Mouse (Mus musculus): ENCODE results near the gene Lrp2bp. TPM values are rescaled to one million over a fixed set of nuclear protein-coding genes. Genes with fewer than 3 reads are reported as not detected.

Gene Lrp2bp
- polyA plus RNA-seq (2017; shearing (Covaris generic)): 1 to 10 TPM in 1 of 2 experiments, under 1 TPM in 1; 0.22 to 1.4 TPM

DNA sequence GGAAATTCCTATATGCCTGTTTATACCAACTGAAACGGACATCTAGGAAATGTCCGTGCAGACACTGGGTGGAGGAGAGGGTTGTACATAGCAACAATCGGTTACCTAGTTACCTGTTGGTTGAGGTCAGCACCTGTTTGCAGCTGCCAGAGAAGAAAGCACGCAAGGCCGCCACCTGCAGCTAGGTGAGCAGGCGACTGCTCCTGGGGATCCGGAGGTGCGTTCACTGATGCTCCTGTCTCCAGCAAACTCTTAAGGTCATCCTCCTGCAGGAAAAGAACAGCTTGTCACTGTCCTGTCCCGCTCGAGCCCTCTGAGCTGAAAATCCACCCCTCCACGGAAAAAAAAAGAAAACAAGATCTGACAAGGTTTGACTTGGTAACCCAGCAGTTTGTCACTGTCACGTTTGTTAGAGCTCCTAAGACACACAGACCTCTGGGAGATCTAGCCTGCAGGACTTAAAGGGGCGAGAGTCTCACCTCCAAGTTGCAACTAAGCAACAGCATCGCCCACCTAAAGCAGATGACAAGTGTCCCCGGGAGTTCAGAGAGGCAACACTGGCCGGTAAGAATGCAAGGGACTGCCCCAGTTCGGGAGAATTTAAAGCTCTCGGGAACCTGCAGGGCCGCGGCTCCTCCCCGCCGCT is at the start of gene Lrp2bp:
TSS of gene Lrp2bp (plus strand) at position 166 of the 646 bp plus-strand sequence.
- no peak for ATAC-seq

GRCm38 (mm10) chr8:45950622-45951021 is 48.5 kb upstream of the Lrp2bp start:
- no peak for ATAC-seq

GRCm38 (mm10) chr8:45970894-45971293 is 28.2 kb upstream of the Lrp2bp start:
- ATAC-seq: no peak

- ATAC-seq: no peak
Observed at GRCm38 (mm10) chr8:45973988-45974505, 25.1 kb upstream of the Lrp2bp start.

- ATAC-seq: peak; percentile 95
Observed at GRCm38 (mm10) chr8:45975126-45975836, 23.8 kb upstream of the Lrp2bp start, which contains the start of the genes 1700029J07Rik and Ufsp2. Gene 1700029J07Rik (minus strand): TSS chr8:45975252. Gene Ufsp2 (plus strand): TSS chr8:45975528.

DNA sequence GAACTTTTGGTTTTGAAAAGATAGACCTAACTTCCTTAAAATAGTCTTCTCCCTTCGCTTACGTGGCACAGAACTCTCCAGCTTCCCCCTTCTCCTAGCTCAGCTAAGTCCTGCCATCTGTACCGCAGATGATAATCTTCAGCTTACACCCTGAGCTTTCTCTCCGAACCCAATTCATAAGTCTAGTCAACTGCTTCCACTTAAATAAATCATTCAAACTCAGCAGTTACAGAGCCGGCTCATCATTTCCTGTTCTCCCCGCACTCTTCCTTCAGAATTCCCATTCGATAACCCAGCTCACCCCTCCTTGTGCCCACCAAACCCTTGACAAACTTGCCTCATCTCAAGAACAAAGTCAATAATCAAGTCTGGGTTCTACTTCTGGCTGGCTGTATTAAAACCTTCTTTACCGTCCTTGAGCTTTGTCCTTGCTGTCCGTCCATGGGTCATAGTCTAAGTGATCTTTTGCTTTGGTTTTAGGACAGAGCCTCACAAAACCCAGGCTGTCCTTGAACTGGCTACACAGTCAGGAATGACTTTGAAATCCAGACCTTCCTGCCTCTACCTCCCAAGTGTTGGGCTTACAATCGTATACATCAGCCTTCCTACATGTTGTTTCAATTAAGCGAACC is 23.1 kb upstream of the Lrp2bp start:
- no peak for ATAC-seq

DNA sequence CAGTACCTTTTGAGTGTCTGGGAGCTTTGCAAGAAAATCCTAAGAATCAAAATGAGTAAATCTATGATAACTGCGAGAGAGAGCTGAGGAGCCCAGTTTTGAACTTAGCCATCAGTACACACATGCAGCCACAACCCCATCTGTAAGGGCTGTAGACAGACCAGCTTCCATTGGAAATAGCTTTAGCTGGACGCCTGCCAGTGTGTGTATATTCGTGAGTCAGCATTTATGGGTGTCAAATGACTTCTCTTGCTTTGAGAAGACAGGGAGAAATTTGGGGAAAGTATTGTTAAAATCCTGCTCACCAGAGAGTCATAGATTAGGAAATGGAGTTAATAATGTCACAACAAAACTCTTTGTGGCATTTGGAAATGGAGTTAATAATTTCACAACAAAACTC is 12.4 kb upstream of the Lrp2bp start:
- ATAC-seq: no peak

DNA sequence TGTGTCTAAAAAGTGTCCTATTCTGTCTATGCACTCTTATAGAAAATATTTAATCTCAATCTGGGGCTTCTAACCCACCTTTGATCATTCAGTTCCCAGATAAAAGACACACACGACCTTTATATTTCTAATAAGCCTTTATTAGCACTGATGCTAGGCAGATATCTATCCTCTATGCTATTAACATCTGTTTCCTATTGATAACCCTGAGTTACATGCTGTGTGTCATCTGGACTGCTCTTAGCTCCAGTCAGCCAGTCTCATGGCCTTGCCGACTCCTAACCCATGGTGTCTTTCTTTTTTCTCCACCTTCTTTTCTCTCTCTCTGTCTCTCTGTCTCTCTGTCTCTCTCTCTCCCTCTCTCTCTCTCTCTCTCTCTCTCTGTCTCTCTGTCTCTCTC is 10.9 kb upstream of the Lrp2bp start:
- no peak for ATAC-seq

DNA sequence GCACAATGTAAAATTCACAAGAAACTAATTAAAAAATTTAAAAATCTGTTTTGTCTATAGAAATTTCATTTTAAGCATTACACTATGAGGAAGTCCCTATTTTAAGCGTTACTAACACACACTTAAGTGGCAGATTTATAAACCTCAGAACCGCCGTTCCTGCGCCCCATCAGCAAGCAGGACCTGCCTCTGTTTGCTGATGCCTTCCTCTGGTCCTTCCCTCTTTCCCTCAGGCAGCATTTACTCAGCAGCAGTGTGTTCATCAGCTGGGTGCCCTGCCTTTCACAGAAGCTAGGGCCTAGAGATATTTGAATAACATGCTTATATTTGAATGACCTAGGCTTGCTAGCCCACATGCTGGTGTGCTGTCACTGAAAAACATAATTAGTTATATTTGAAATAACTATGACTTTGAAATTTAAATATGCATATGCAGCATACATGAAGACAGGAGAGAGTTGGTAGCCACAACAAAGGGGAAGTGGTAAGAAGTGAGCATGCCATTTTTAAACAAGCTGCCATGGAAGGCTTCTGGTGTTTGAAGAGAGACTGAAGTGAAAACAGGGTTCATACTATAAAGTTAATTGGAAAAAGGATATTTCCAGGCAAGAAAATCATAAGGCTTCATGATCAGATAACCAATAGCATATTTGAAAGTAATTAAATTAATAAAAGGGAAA is 8.3 kb upstream of the Lrp2bp start:
- no peak for ATAC-seq

GRCm38 (mm10) chr8:45994111-45994510 is 5.0 kb upstream of the Lrp2bp start:
- ATAC-seq: peak; percentile 63

- ATAC-seq: no peak
Observed at GRCm38 (mm10) chr8:45995576-45995975, 3.5 kb upstream of the Lrp2bp start.

- ATAC-seq: no peak
Observed at GRCm38 (mm10) chr8:45998228-45998627, 875 bp upstream of the Lrp2bp start.

DNA sequence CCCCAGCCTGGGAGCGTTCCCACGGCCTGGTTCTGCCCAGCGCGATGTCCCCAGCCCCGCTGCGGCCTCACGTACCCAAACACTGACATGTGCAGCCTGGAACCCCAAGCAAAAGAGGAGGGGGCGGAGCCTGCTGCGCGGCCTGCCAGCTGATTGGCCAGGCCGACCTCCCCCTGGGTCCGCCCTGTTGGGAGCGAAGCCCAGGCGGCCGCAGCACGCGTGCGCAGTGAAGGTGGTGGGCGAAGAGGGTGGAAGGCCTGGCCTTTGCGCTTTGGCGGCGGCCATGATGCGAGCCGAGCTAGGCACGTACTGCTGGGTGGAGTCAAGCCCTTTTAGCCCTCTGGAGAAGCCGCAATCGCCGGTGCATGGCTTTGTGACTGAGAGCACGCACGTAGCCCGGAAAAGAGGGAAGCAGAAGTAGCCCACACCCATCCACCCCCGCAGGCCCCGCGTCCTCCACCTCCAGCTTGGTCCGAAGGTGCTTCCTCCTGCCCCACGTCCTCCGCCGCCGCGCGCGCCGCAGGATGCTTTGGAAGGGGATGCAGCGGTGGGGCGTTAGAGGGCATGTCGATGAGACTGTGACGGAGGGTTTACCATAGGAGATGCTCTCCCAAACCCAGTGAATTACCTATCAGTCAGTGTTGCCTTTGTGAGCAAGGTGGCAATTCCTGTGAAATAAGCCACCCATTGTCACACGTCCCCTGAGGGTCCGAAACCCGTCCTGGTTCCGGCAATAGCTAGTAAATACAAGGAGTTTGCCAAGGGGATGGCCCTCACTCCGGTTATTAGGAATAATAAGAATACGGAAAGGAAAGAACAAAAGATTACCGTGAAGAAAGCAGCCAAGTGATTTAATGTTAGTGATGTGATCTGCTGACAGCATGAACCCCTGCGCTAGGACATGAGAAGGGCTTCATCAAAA is 942 bp downstream of the Lrp2bp start:
- peak; percentile 95 for ATAC-seq

DNA sequence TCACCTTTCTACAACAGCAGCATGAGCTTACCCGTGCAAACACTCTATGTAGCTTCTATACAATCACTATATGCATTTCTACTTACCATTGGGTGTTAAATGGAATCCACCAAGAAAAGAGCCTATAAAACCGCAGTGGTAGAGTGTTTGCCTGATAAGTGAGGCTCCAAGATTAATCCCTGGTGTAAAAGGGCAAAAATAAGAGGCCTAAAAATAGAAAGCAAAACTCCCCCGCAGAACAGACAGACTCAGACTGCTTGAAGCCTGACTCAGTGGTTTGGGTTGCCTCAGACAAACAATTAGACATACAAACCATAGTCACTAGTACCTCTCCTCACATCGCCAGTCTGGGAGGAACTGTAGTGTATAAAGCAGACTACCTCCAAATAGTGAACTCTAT is 6.5 kb downstream of the Lrp2bp start, which contains the start of gene Ankrd37:
TSS of gene Ankrd37 (minus strand) at position 112 of the 400 bp plus-strand sequence.
- no peak for ATAC-seq

DNA sequence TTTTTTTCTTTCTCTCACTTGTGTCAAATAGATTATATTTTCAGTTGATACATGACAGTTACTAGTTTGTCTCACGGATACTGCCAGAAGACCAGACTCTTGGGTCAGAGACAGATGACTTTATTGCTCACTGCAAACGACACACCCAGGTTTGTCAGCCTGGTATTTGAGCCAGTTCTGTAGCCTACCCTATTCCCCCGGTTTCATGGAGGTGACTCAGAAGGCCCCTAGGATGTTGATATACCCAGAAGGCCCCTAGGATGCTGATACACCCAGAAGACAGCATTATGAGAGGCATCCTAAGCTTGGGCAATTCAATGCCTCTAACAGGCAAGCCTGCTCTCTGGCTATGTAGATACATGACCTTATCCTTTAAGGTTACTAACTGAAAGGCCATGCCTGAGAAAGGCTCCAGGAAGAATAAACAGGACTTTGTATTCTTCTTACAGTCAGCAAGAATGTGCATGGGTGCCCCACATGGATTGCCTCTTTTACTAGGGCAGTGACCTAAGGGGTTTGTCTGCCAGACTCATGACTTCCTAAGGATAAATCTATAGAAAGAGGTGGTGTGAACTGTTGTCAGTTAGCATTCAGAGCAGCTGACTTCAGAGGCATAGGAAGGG is 8.1 kb downstream of the Lrp2bp start:
- ATAC-seq: no peak

DNA sequence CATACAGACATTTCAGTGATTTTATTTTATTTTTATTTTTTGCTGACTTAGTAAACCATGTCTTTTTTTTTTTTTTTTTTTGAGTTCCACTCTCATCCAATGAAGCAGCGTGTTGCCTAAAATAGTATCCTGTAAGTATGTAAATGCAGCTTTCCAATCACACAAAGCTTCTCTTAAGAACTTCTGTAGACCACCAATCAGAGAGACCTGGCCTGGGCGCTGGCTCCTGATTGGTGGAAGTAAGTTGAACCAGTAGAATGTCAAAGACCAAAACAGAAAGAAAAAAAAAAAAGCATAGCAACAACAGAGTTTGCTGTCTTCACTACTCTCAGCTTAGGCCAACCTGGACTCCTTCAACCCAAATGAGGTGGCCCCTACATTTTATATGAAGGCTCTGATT is 11.2 kb downstream of the Lrp2bp start:
- no peak for ATAC-seq

DNA sequence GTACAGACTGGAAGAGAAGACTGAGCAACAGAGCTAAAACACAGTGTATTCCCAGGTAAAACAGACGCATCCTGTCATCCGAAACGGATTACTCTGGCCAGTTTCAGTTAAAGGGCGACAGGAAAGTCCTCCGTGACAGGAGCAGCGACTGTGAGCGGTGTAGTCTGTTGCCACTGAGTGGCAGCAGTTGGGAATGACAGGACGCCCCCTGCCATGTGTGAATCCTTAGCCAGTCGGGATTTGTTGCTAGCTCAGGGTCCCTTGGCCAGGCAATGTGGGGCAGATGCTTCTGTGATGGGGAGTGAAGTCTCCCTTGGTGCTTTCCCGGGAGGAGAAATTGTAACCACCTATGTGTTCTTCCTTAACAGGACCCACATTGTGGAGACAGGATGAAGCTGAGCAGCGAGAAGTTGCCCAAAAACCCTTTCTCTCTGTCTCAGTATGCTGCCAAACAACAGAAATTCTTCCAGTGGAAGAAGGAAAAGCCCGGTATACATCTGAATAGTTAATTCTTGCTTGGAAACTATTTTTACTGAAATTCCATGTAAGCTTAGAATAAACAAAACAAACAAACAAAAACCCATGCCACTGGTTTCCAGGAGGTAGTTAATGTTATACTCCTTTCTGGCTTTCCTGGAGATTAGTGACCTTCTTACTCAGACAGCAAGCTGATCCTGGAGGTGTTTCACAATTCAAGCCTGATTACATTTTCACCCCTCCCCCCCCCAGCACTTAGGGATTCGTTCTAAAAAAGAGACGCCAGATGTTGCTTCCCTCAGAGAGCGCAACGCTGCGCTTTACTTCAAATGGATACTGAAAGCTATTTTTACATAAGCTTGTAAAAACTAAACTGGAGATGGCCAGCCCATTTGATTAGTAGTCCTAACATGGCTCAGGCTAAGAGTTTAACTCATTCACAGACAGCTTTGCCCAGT is 11.9 kb downstream of the Lrp2bp start:
- no peak for ATAC-seq

DNA sequence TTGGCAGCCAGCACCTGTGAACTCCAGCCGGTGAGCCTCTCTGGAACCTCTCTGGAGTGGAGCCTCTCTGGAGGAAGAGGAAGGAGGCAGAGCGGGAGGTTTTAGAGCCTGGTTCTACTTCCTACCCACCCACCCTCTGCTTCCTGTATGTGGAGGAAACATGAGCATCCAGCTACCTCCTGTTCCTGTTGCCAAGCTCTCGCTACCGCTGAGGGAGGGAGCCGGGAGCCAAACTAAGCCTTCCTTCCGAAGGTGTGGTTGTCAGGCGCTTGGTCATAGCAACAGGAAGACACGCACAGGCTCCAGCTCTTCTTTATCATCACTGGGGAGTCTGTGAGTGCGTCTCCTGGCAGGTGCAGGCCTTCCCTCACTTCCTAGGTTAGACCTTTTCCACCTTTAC is 23.1 kb downstream of the Lrp2bp start:
- ATAC-seq: no peak

DNA sequence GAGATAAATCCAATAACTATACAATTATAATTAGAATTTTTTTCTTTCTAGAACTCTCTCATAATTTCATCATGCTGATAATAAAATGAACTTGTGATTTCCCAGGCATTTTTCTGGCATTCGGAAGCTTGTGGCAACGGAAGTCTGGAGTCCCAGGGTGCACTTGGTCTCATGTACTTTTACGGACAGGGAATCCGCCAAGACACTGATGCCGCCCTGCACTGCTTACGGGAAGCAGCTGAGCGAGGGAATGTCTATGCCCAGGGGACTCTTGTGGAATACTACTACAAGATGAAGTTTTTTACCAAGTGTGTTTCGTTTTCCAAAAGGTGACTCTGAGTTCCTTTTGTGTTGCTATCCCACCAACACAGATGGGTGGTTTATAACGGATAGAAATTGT is 23.7 kb downstream of the Lrp2bp start:
- no peak for ATAC-seq

DNA sequence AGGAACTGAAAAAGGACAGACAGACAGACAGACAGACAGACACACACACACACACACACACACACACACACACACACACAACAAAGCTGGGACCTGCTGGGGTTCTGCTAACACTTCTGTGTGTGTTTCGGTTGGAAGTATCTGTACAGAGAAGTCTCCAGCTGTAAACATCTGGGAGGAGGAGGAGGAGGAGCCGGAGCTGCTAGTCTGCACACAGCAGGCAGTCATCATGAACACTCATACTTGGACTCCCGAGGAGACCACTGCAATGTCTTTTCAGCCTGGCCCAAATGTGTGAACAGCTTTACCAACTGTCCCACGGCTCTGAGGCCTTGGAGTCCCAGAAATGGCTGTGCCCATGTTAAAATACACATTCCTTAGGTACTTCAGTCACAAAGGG is 25.3 kb downstream of the Lrp2bp start:
- ATAC-seq: no peak

Measured in CD4-positive, CD25-positive, alpha-beta regulatory T cell, adult 4 months (primary cell).